Mouse (Mus musculus): Measurements from ENCODE around the gene Mrpl55. TPM values are rescaled to one million over a fixed set of nuclear protein-coding genes. Genes with fewer than 3 reads are reported as not detected.

Mrpl55 gene
- 14.6 TPM for polyA plus RNA-seq (2014; fragmentation: Illumina TruSeq; extraction: RNeasy Lipid Tissue Mini Kit (QIAGEN cat#74804); ENCODE audit: low read depth, low replicate concordance)

DNA sequence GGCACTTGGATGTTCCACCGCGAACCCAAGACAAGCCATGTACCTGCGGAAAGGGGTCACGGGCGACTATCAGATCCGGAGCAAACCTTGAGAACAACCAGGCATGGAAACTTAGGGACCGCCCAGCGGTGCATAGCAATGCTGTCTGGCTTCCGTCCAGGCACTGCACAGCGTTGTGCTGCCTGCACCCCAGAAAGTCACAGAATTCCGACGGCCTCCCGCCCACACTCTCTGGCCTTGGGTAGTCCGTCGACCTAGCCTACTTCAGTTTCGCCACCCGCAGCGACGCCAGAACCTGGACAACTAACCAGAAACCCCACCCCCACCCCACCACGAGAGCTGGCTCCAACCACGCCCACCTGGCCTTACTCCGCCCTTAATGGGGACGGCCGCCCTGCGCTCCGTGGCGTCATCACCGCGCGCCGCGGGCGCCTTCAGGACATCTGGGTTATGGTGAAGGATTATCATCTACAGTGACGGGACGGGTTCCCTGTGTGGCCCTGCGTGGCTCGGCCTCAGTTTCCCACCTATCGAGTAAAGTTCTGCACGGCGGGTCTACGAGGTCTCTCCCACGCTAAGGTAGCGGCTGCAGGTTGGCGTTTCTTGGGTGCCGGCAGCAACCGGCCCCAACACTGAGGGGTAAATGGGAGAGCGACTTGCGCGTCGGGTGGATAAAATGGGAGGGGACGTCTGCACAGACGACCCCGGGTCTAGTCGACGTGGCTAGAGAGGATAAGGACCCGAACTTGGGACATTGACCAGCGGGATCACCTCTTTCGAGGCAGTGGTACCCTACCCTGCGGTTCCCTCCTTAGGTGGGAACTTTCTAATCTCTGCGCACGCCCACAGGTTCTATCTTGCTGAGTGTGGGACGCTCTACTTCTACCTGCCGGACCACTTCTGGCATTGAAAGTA is at the start of gene Mrpl55:
Mrpl55 (plus strand) TSS at position 406 of the 915 bp plus-strand sequence.

DNA sequence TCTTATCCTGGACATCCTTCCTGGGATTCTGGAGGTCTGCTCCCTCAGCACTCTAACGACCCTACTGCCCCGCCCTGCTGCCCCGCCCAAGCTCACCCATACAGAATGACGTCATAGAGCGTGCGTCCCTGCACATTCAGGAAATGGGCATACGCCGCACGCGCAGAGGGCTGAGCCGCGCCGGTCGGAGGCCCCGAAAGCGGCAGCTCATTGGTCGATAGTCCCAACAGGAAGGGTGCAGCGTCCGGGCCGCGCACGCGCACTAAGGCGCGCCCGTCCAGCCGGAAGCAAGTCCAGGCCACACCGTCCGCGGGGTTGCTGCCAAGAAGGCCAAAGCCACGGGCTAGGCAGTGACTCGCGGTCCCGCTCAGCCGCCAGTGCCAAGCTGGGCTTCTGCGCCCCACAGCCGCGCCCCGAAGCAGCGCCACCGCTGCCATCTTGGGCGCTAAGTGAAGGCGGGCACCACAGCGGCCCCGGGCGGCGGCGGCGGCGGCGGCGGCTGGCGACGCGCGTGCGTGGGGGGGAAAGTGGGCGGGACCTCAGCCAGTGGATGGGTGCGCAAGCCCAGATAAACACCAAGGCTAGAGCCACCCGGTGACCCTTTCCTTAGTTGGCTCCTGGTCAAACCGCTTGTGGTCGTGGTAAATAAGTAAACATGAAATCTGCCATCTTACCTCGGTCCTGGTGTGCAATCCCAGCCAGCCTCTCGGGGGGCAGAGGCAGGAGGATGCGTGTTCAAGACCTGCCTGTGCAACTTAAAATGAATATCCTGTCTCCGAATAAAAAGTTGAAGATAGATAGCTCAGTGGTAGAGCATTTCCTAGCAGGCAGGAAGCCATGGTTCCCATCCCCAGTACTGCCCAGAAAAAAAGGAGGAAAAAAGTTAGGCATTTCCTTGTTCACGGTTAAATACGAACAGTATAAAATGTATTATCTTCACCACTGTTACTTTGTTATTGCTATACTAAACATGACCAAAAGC is 38.7 kb upstream of the Mrpl55 start, which contains the start of gene Iba57:
Iba57 (minus strand) TSS at position 485 of the 982 bp plus-strand sequence.

DNA sequence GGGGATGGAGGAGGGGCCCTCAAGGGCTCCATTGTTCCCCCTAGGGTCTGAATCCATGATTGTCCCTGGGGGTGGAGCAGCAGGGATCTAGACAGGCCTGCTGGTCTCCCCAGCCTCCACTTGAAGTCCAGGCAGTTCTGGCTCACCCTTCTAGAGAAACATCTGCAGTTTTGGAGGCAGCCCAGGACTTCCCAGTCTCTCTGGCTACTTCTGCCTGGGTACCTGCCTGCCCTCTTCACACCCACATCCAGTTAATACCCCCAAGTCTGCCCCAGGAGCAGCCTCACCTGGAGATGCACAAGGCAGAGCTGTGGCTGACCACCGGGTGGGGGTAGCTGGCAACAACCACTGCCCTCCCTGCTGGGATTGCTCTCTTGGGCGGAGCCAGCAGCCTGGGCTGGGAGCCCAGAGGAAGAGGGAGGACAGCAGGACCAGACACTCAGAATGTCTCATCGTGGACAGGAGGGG is 19.4 kb upstream of the Mrpl55 start, which contains the start of gene Gjc2:
Gjc2 (minus strand) TSS at position 350 of the 468 bp plus-strand sequence.

DNA sequence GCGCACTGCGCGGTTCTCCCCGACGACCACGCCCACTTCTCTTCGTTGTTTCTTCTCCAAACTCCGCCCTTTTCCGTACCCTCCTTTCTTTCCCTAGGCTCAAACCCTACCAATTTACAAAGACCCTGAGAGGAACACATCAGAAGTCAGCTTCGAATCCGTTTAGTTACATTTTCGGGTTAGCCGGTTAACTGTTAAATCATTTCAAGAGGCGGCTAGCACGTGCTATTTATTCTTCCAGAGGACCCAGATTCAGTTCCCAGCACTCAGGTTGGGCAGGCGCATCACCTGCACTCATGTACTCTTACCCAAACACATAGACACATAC is 10.3 kb upstream of the Mrpl55 start, which contains the start of gene Guk1:
Guk1 (minus strand) TSS at position 154 of the 328 bp plus-strand sequence.

DNA sequence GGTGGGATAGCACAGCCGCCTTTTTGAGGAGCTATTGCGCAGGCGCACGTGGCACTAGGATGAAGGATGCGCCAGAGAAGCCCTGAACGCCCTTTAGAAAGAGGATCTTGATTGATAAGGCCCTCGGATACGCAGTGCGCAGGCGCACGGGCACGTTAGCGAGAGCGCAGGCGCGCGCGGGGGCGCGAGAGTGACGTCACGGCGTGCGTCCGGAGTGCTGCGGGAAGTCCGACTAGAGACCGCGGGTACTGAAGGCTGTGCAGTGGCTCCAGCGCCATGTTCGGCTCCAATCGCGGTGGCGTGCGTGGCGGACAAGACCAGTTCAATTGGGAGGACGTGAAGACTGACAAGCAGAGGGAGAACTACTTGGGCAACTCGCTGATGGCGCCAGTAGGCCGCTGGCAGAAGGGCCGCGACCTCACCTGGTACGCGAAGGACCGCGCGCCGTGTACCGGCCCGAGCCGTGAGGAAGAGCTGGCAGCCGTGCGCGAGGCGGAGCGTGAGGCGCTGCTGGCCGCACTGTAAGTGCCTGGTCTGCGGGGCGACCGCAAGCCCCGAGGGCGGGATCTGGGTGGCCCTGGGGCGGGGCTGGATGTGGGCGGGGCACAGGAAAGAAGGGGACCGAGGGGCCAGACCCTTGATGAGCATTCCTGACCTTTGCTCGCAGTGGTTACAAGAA is 6.0 kb downstream of the Mrpl55 start, which contains the start of gene 2310033P09Rik:
2310033P09Rik (plus strand) TSS at position 169 of the 679 bp plus-strand sequence.

DNA sequence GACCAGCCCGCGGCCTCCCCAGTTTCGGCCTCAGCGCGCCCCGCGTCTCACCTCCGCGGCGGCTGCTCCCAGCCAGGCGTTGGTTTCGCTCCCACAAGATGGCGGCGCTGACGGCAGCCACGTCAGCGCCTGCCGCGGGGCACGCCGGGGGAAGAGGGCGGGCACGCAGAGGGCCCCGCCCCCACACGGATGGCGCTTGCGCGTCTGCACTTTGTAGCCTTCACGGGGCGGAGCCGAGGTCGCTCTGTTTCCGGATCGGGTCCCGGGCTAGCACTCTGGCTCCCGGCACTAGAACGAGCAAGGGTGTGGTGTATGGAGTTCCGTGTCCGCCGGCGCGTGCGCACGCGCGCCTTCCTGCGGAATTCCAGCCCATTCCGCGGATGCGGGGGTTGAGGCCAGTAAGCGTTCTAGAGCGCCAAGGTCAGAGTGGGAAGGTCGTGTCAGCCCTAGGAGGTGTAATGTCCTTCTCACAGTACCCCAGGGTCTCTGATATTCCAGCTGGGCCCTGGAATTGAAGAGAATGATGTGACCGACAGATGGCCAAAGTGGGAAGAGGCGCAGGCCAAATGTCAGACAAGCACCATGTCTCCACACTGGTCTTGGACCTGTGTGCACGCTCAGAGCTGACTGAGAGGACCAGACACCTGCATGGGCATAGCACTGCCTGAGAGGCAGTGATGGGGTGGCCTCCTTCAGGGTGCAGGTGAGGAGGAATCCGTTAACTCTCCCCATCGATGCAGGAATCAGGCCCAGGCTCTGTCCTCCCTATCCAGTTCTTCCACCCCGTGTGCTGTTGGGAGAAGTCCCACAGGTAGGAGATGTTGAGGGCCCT is 26.1 kb downstream of the Mrpl55 start, which contains the start of gene Arf1:
Arf1 (minus strand) TSS at position 149 of the 832 bp plus-strand sequence.

Other genes with a start within 250 kb of the Mrpl55 start
- 13.1 TPM for gene Hist3h2a, start 247.8 kb upstream of the Mrpl55 start, polyA plus RNA-seq (2014; fragmentation: Illumina TruSeq; extraction: RNeasy Lipid Tissue Mini Kit (QIAGEN cat#74804); ENCODE audit: low read depth, low replicate concordance)
- gene Trim17, start 247.8 kb upstream of the Mrpl55 start, polyA plus RNA-seq (2014; fragmentation: Illumina TruSeq; extraction: RNeasy Lipid Tissue Mini Kit (QIAGEN cat#74804); ENCODE audit: low read depth, low replicate concordance) = not detected
- 1.3 TPM for gene Trim11, start 224.4 kb upstream of the Mrpl55 start, polyA plus RNA-seq (2014; fragmentation: Illumina TruSeq; extraction: RNeasy Lipid Tissue Mini Kit (QIAGEN cat#74804); ENCODE audit: low read depth, low replicate concordance)
- gene Obscn, start 66.1 kb upstream of the Mrpl55 start, polyA plus RNA-seq (2014; fragmentation: Illumina TruSeq; extraction: RNeasy Lipid Tissue Mini Kit (QIAGEN cat#74804); ENCODE audit: low read depth, low replicate concordance) = not detected
- 1.2 TPM for gene Iba57, start 38.7 kb upstream of the Mrpl55 start, polyA plus RNA-seq (2014; fragmentation: Illumina TruSeq; extraction: RNeasy Lipid Tissue Mini Kit (QIAGEN cat#74804); ENCODE audit: low read depth, low replicate concordance)
- gene Gjc2, start 19.3 kb upstream of the Mrpl55 start, polyA plus RNA-seq (2014; fragmentation: Illumina TruSeq; extraction: RNeasy Lipid Tissue Mini Kit (QIAGEN cat#74804); ENCODE audit: low read depth, low replicate concordance) = not detected
- gene Guk1, start 10.3 kb upstream of the Mrpl55 start, polyA plus RNA-seq (2014; fragmentation: Illumina TruSeq; extraction: RNeasy Lipid Tissue Mini Kit (QIAGEN cat#74804); ENCODE audit: low read depth, low replicate concordance) = 5.7 TPM
- 5.2 TPM for gene 2310033P09Rik, start 5.8 kb downstream of the Mrpl55 start, polyA plus RNA-seq (2014; fragmentation: Illumina TruSeq; extraction: RNeasy Lipid Tissue Mini Kit (QIAGEN cat#74804); ENCODE audit: low read depth, low replicate concordance)
- gene Arf1, start 25.8 kb downstream of the Mrpl55 start, polyA plus RNA-seq (2014; fragmentation: Illumina TruSeq; extraction: RNeasy Lipid Tissue Mini Kit (QIAGEN cat#74804); ENCODE audit: low read depth, low replicate concordance) = 317 TPM
- gene Wnt3a, start 88.3 kb downstream of the Mrpl55 start, polyA plus RNA-seq (2014; fragmentation: Illumina TruSeq; extraction: RNeasy Lipid Tissue Mini Kit (QIAGEN cat#74804); ENCODE audit: low read depth, low replicate concordance) = not detected
- gene Wnt9a, start 104.4 kb downstream of the Mrpl55 start, polyA plus RNA-seq (2014; fragmentation: Illumina TruSeq; extraction: RNeasy Lipid Tissue Mini Kit (QIAGEN cat#74804); ENCODE audit: low read depth, low replicate concordance) = 0.52 TPM
- not detected for gene Prss38, start 173.2 kb downstream of the Mrpl55 start, polyA plus RNA-seq (2014; fragmentation: Illumina TruSeq; extraction: RNeasy Lipid Tissue Mini Kit (QIAGEN cat#74804); ENCODE audit: low read depth, low replicate concordance)
- 11.6 TPM for gene Jmjd4, start 247.6 kb downstream of the Mrpl55 start, polyA plus RNA-seq (2014; fragmentation: Illumina TruSeq; extraction: RNeasy Lipid Tissue Mini Kit (QIAGEN cat#74804); ENCODE audit: low read depth, low replicate concordance)
- gene Snap47, start 248.7 kb downstream of the Mrpl55 start, polyA plus RNA-seq (2014; fragmentation: Illumina TruSeq; extraction: RNeasy Lipid Tissue Mini Kit (QIAGEN cat#74804); ENCODE audit: low read depth, low replicate concordance) = 56.9 TPM